Mouse (Mus musculus) left cerebral cortex, postnatal 10 days (tissue): ENCODE data around the gene Gm42742. TPM values are rescaled to one million over a fixed set of nuclear protein-coding genes. Genes with fewer than 3 reads are reported as not detected.

ENCODE experiments used
- DNase-seq, 2 experiments: peaks; one replicate each; pipeline ENCODE4 v3.0.0; 2021 to 2022; ENCODE audit warnings: low spot score in 2 of 2, mixed read lengths in 1 of 2; ENCODE audit errors: extremely low spot score in 1 of 2
- intact Hi-C: fragments of 180-260 bp; cut with DNase I; formaldehyde crosslinking; loops from one replicate; pipeline ENCODE4 v1.15.1; 2025
- total RNA-seq, 2 experiments: library from RNA; stranded (reverse); gene quantifications; 2 replicates each; pipeline ENCODE4 v1.2.3; 2021

The Gm42742 gene
- total RNA-seq, 2 experiments from 2014 or later: 38.9 to 40.8 TPM

DNA sequence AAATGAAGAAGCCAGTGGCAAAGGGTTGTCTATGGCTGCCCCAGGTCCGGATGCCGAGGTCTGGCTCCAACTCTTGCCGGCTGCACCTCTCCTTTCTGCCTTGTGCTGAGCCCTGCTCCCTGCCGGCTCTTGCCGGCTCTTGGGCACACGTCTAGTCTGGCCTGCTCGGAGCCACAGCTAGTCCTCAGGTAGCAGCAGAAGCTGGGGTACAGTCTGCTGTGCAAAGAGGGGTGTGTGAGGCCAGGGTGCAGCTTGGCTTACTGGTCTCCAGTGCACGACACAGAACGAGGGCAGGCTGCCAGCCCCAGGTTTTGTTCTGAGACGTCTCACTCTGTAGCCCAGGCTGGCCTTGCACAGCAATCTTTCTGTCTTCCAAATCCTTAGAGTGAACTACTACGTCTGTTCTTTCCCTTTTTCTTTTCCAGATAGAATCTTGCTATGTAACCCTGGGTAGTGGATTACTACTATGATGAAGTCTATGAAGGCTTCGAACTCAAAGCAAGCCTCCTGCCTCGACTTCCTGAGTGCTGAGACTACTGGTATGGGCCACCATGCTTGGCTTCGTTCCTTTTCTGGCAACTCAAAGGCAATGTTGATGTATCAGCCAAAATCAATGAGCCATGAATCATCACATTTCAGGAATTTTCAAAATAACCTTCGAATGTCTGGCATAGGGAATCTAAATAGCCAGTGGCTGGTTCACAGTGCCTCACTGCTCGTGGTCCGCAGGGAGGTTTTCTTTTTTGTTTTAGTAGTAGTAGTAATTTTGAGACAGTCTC, 11.4 kb downstream of the Gm42742 start:
- intact Hi-C loops: no loop called here
- DNase-seq: no peak

DNA sequence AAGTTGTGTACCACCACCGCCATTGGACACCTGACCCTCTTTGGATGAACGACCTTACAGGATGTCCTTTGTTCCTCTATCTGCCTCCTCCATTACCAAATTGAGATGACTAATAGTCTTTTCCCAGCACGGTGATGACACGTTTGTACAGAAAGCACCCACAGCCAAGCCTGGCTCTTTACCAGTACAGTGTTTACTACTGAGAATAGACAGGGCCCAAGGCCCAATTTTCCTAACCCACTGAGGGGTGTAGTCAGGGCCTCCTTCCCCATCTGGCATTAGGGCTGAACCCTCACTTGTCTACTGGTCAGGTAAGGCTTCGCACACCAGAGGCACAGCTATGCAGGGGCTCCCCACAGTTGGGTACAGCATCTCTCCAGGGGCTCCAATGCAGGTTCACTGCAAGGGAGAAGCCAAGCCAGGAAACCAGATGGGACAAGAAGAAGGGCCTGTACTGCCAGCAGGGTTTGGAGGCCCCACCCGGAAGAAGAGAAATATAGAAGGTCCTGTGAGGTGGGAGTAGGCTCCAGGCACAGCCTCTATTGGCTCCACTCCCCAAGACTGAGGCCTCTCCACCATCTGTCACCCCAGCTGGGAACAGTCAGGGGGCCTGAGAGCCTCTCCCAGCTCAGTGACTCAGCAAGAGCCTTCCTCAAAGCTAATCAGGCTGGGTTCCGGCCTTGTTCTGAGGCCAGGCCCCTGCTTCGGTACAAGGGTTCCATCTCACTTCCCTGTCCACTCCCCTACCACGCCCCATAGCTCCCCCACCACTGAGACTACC, 12.5 kb downstream of the Gm42742 start:
- peak in 1 of 2 experiments; percentile 65 for DNase-seq
- intact Hi-C loops: no loop called here

DNA sequence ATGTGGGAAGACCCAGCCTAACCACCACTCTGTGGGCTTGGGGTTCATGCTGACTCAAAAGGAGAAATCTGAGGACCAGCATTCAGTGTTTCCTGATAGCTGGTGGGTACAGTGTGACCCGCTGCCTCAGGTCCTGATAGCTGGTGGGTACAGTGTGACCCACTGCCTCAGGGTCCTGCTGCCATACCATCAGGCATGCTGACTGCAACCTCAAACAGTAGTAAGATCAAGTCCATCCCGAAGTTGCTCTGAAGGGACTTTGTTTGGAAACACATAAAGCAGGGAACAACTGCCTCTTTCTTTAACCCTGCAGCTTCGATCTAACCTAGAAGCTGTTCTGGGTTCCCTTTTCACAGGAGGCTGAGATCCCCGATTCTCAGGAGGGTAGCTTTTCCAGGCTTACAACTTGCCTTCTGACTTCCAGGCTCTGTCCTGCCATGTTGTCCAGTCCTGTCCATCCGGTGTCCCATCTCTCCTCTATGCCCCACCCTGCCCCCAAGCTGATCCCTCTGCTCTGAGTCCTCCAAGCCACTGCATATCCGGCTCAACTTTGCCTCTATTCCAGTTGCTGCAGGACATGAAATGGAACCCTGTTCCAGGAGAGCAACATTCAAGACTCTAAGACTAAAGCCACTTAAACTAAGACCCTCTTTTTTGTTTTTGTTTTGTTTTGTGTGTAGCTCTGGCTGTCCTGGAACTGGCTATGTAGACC, 13.4 kb downstream of the Gm42742 start:
- intact Hi-C loops: no loop called here
- no peak for DNase-seq

DNA sequence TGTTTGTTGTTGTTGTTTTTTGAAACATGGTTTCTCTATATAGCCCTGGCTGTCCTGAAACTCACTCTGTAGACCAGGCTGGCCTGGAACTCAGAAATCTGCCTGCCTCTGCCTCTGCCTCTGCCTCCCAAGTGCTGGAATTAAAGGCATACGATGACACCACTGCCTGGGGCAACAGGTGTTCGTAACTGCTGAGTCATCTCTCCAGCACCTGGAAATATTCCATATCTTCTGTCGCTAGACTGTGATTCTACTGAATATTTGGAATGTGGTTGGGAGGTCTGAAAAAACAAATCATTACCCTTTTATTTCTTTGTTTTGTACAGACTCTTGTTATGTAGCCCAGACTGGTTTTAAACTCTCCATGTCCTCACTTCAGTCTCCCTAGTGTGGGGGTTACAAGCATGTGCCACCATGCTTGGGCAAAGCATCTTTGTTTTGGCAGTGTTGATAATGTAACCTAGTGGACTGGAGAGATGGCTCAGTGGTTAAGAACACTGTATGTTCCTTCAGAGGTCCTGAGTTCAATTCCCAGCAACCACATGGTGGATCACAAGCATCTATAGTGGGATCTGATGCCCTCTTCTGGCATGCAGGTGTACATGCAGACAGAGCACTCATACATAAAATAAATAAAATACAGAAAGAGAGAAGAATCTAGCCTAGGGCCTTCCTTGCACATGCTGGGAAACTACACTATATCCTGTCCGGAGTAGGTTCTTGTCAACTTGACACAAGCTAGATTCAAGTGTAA, 16.6 kb downstream of the Gm42742 start:
- DNase-seq: no peak
- intact Hi-C loops: no loop called here

DNA sequence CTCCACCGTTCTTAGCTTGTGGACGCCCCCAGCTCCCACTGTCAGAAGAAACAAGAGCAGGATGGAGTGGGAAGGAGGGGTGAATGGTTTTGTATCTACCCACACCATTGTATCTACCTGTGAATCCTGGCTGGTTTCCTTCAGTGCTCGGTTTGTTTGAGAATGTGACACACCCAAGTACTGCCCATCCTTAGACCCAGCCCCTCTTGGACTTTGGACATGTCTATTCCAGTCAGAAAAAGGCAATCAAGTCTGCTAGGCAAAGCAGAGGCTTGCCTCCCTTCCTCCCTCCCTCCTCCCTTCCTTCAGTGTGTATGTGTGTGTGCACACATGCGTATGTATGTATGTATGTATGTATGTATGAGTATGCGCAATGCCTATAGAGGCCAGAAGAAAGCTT, 17.3 kb downstream of the Gm42742 start:
- no peak for DNase-seq
- intact Hi-C loops: no loop called here

DNA sequence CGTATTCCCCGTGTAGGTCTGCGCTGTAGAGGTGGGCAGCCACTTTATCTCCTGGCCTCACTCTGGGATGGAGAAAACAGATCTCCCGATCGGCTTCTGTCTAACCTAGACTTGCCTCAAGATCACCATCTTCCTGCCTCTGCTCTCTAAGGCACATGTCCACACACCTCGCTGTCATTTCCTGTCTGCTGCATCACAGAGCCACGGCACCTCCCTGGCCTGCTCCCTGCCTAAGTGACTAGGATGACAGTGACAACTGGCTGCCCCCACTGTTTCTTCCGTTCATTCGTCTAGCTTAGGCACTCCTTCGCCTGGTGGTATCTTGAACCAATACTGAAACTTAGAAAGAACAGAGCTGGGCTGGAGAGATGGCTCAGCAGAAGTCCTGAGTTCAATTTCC, 21.3 kb downstream of the Gm42742 start:
- DNase-seq: no peak

DNA sequence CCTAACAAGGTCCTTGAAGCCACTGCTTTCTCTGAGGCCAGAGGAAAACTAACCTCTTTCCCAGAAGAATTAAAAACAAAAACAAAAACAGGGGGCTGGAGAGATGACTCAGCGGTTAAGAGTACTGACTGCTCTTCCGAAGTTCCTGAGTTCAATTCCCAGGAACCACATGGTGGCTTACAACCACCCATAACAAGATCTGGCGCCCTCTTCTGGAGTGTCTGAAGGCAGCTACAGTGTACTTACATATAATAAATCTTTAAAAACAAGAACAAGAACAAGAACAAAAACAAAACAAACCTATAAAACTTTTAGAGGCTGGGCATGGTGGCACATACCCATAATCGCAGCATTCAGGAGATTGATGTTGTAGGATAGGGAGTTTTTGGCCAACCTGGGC, 24.4 kb downstream of the Gm42742 start:
- intact Hi-C loops: no loop called here
- DNase-seq: no peak

More for the DNA sequence above, 21.3 kb downstream of the Gm42742 start:
- intact Hi-C loops: no loop called here

DNA sequence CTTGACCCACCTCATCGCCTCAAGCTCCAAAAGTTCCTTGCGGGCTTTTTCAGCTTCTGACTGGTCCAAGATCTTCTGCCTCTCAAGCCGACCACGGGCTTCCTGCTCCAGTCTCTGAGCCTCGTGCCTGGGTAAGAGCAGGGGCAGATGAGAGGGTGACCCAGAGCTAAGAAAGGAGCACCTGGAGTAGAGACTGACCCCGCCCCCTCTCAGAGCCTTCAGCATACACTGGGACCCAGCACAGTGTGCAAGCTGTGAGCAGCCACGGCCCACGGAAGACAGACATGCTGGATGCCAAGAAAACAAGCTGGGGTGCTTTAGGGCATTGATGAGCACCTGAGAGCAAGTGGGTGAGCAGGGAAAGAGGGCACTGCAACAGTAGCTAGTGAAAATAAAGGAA, 32.1 kb downstream of the Gm42742 start:
- intact Hi-C loops: no loop called here
- no peak for DNase-seq

DNA sequence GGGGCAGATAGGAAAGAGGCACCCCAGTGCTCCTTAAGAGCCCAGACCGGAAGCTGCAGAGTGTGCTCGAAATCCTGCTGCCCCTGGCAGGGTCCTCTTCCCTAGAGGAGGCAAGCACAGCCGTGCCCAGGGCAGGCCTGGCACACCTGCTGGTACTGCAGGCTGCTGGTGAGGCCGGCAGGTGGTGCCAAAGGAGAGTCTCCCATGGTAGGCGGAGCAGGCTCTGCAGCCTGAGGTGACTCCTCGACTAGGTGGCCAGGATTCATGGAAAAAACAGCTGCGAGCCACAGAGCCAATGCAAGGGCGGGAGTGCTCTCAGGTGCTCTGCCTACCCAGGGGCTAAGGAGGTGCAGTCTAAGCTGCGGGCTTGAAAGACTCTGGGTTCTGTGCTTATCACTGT, 34.6 kb downstream of the Gm42742 start:
- intact Hi-C loops: no loop called here
- DNase-seq: peak in 1 of 2 experiments; percentile 61

DNA sequence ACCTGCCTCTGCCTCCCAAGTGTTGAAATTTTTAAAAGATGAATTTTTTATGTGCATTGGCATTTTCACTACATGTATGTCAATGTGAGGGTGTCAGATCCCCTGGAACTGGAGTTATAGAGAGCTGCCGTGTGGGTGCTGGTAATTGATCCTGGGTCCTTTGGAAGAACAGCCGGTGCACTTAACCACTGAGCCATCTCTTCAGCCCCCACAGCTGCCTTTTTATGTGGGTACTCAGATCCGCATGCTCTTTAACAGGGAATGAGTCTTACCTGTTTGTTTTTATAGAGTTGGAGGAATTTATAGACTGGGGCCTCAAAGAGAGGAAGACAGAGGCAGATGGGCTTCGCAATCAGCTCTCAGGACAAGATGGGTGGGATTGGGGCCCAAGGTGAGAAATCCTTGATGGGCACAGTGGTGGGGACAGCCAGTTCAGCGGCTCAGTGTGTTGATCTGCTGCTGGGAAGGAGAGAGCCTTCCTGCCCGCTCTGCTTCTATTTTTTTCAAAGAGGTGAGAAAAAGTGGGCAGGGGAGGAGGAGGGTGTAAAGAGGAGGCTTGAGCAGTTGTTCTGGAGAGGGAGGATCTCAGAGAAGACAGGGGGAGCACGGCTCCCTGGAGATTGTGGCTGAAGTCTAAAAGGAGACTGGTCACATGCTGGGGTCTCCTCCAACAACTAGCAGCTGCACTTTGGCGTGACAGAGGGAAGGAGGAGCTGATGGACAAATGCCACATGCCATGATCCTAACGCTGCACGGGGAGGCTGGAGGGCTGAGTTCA, 36.0 kb downstream of the Gm42742 start:
- intact Hi-C loops: no loop called here
- no peak for DNase-seq

DNA sequence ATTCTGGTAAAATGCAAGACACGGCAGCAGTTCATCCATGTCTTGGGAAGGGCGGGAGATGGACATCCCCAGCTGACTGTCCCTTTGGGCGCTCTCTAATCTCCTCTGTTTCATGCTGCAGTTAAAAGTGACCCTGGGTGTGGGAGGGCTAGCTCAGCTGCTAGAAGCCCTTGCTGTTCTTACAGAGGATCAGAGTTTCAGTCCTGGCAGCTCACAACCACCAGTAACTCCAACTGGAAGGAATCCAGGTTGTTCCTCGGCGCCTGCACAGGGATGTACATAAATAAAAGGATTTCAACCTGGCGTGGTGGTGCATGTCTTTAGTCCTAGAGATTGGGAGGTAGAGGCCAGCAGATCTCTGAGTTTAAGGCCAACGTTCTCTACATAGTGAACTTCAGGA, 37.8 kb downstream of the Gm42742 start:
- intact Hi-C loops: no loop called here
- DNase-seq: no peak

DNA sequence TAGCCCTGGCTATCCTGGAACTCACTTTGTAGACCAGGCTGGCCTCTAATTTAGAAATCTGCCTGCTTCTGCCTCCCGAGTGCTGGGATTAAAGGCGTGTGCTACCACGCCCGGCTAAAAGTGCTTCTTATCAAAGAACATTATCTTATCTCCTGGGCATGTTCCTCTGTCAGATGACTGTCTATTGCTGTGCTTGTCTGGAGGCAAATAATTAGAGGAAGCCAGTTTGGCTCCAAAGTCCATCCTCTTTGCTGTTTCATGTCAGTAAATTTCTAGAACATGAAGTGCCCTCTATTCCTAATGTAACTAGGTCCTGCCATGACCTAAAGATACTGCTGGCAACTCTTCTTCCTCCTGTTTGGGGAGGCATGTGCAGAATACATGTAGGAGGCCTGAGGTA, 38.8 kb downstream of the Gm42742 start:
- DNase-seq: no peak
- intact Hi-C loops: no loop called here

DNA sequence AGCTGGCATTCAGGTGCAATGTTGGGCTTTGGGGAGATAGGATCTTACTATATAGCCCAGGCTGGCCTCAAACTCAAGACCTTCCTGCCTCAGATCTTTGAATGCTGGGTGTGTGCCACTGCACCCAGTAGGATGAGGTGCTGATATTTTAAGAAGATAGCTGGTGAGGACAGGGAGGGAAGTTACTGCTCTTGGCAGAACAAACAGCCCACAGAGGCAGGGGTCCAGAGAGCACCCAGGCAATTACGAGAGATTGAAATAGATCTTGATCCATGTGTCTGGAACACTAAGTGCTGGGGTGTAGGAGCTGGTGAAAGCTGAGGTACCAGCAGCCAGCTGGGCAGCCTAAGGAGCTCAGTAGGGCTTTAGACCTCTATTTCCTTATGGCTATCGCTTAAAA, 39.3 kb downstream of the Gm42742 start:
- DNase-seq: no peak
- intact Hi-C loops: no loop called here

DNA sequence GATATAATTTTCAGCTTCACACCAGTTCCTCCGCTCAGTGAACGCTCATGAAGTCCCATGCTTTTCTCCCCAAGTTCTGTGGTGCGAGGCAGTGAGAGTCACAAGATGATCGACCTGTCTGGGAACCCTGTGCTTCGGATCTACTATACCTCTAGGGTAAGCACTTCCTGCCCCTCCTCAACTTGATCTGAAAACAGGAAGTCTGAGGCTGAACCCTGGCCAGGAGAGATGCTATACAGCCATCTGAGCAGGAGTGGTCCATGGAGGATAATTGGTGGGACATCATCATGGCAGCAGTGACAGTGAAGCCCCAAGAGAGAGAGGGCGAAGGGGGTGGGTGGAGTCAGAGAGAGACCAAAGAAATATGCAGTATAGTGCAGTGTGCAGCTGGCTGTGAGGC, 42.1 kb downstream of the Gm42742 start:
- DNase-seq: no peak

DNA sequence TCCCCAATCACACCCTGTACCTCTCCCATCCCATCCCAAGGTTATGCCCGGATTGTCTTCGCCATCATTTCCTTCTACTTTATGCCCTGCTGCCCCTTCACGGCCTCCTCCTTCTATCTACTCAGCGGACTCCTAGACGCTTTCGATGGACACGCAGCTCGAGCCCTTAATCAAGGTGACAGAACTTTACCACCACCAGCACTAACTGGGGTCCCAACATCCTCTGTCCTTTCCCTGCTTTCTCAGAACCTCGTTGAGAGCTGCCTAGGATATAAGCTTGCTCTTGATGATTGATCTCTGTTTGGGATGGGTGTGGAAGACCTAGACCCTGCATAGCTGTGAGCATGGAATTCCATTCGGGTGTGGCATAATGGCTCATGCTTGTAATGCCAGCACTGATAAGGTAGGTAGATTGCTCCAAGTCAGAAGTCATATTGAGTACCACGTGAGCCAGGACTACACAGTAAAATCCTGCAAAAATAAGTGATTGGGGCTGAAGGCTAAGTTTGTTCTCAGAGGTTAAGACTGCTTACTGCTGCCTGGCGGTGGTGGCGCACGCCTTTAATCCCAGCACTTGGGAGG, 43.9 kb downstream of the Gm42742 start:
- intact Hi-C loops: loop anchor here (5.0 kb wide), 1 partner anchor 40 kb away; the partner anchor contains the start of genes Pagr1a and Pagr1b
- DNase-seq: no peak

More for the DNA sequence above, 42.1 kb downstream of the Gm42742 start:
- intact Hi-C loops: loop anchor here (5.0 kb wide), 1 partner anchor 38 kb away; the partner anchor contains the start of genes Pagr1a and Pagr1b

DNA sequence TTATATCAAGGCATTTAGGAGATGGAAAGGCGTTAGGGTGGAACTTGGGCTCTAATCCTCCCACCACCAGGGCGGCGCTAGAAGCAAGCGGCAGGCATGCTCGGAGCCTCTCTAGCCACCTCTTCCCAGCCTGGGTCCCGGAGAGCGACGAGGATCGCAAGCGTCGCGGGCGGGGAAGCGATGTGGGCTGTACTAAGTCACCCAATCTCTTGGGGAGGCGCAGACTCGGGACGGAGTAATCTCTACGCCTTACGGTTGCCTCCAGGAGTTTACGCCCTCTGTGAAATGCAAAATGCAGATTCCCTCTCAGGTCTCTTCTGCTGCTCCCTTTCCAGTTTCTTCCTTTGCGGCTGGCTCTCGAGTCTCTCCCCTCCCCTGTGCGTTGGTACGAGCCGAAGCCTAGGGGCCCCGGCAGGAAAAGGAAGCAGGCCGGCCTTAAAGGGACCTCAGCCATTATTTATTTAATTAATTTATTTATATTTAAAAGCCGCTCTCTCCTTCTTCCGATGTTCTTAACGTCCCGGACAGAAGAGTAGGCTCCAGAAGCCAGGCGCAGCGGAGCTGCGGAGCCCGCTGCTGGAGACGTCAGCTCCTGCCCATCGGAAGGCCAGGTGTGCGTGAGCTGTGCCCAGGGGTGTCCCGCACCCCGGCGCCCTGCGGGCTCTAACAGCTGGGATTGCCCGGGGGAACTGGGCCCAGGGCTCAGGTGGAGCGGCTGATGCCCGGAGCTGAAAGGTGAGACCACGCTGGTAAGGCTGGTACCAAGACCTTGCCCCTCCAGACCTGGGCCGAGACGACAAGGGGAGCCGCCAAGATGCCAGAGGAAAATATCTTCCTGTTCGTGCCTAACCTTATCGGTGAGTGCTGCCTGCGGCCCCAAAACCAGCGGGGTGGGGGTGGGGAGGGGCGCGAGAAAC, 44.7 kb downstream of the Gm42742 start, which contains the start of gene Cdiptos:
Gene Cdiptos, minus strand, starts transcription at position 149 of the 917 bp plus-strand sequence.
- intact Hi-C loops: loop anchor here (5.0 kb wide), 1 partner anchor 41 kb away; the partner anchor contains the start of genes Pagr1a and Pagr1b

DNA sequence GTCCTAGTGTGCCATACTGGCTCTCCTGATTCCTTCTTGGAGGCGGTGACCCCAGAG, 45.2 kb downstream of the Gm42742 start, which contains the start of gene Cdipt:
Gene Cdipt, plus strand, starts transcription at position 22 of the 57 bp plus-strand sequence.
- DNase-seq: no peak
- intact Hi-C loops: loop anchor here (5.0 kb wide), 1 partner anchor 42 kb away; the partner anchor contains the start of genes Pagr1a and Pagr1b

More for the DNA sequence above, 44.7 kb downstream of the Gm42742 start, which contains the start of gene Cdiptos:
- DNase-seq: peak; percentile 93 to 98
